ENCODE assay signal across 8 mouse cellular contexts in the genomic region with DNA sequence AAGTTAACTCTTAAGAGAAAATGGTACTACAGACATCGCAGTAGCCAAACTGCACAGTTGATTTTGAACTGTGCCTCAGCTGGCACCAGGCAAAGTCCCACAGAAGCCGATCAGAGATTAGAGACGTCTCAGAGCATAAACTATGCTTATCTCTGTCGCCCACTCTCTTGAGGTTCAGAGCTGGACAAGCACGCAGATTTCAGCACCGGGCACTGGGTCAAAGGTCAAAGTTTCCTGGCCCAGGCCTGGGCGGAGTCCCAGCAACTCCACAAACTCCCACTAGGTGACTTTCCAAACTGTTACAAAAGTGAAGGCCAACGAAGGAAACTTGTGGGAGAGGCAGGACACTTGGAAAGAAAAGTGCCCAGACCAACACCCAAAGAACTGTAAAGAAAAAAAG. TPM values are rescaled to one million over a fixed set of nuclear protein-coding genes. Genes with fewer than 3 reads are reported as not detected.
A peak's percentile ranks its signal among the peaks of the same experiment; 100 is the strongest.
DNase-seq lines count a peak whose midpoint lies in the region.

No protein-coding gene starts in this region.

- WGBS in heart, embryonic 10.5 days: 4% methylated on average over 8 of the region's 8 CpGs

- peak overlapping the region; percentile 95 for H3K27ac ChIP-seq in heart, embryonic 10.5 days

- peaks cover 48% of the 10 kb centered on the region for H3K4me1 ChIP-seq in heart, embryonic 10.5 days

- no peaks in the 10 kb centered on the region for H3K27me3 ChIP-seq in heart, embryonic 10.5 days (ENCODE audit: insufficient read depth, poor library complexity, severe bottlenecking)

- peak overlapping the region; percentile 90 for H3K4me3 ChIP-seq in heart, embryonic 10.5 days

- no peaks in the 10 kb centered on the region for H3K9me3 ChIP-seq in heart, embryonic 10.5 days

- DNase-seq in cerebellum, postnatal 10 days: peak; percentile 36 to 39
- no peak for DNase-seq in cerebellum, adult 9-11 months
- DNase-seq in embryo, embryonic 11 days: peak; percentile 83
- DNase-seq in heart, embryonic 10.5 days (ENCODE audit: low spot score): peak; percentile 89
- DNase-seq in kidney, adult 9 months: peak; percentile 93
- peak; percentile 81 for DNase-seq in lung, postnatal 10 days
- DNase-seq in skeletal muscle tissue, adult 2 months (ENCODE audit: low read depth, low spot score): peak; percentile 41
- DNase-seq in layer of hippocampus, postnatal 36 days: no peak

- peaks cover 15% of the 10 kb centered on the region for H3K36me3 ChIP-seq in heart, embryonic 10.5 days

RNA-seq across cellular contexts. Expression of a gene that starts 0.7 kb away (rescaled TPM):
- polyA plus RNA-seq in heart, embryonic 10.5 days (2016; fragmentation: Nextera tagmentation; extraction: Ambion mirVana): 113 and 129 TPM in 2 replicates
- total RNA-seq in layer of hippocampus, postnatal 36 days (2021): 10 to 100 TPM; 21.0 to 21.5 TPM

RNA-seq across cellular contexts. Expression of a gene that starts 31.9 kb away (rescaled TPM):
- 3.7 and 7.0 TPM in 2 replicates for polyA plus RNA-seq in heart, embryonic 10.5 days (2016; fragmentation: Nextera tagmentation; extraction: Ambion mirVana)
- total RNA-seq in layer of hippocampus, postnatal 36 days (2021): 10 to 100 TPM; 15.6 to 15.7 TPM

Comparison
In these comparisons a context has a peak if more than half of its experiments do, and no peak if none do; other contexts are left out.
1. DNase-seq: peak in cerebellum, postnatal 10 days (2 of 2), embryo, embryonic 11 days (single experiment), heart, embryonic 10.5 days (single experiment), kidney, adult 9 months (single experiment), lung, postnatal 10 days (single experiment) and skeletal muscle tissue, adult 2 months (single experiment); none in cerebellum, adult 9-11 months (single experiment) and layer of hippocampus, postnatal 36 days (0 of 2).